Mouse (Mus musculus): Measurements from ENCODE around the gene Rnf222. TPM values are rescaled to one million over a fixed set of nuclear protein-coding genes. Genes with fewer than 3 reads are reported as not detected.
A peak's percentile ranks its signal among the peaks of the same experiment; 100 is the strongest.
"Not testable (repeated sequence)": the region's sequence is repeated elsewhere in the genome, so short reads cannot be mapped to it uniquely, and the experiment has no call there.

Gene Rnf222
- total RNA-seq, 2 experiments from 2014 or later: not detected

- no peak for ATAC-seq (replicated peaks; ENCODE audit: low FRiP score, poor library complexity, severe bottlenecking)
These were observed 17.5 kb downstream of the Rnf222 start for GRCm38 (mm10) chr11:68905665-68906460.

DNA sequence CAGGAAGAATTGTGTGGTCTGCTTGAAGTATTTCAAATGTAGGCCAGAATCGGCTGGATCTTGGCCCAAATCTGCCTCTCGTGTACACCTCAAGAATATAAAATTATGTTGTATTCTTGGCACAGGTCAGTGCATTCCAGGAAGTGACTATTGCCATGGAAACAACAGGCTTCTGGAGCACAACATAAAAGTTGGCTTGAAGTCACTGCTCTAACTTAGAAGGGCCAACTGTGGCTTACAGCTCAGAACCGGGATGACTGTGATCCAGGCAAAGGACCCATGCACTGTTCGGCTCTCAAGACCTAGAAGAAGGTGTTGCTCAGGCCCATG is 18.1 kb downstream of the Rnf222 start:
- ATAC-seq (replicated peaks; ENCODE audit: low FRiP score, poor library complexity, severe bottlenecking): no peak

DNA sequence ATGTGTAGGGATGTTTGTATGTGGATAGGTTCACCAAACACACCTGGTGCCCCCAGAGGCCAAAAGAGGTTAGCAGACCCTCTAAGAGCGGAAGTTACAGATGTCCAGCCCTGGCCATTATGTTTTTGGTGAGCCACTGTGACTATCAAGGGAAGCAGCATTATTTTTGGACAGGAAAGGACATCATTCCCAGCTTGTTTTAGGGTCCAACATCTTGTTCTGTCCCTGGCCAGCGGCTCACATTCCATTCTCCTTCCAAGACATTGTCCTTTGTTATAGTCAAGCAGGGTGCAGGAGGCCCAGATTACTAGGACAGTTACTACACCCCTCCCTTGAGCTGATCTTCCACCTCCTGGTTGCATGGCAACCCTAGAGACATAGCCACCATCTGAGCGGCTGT is 18.9 kb downstream of the Rnf222 start:
- ATAC-seq (replicated peaks; ENCODE audit: low FRiP score, poor library complexity, severe bottlenecking): no peak

GRCm38 (mm10) chr11:68908846-68909503 is 20.6 kb downstream of the Rnf222 start:
- ATAC-seq (replicated peaks; ENCODE audit: low FRiP score, poor library complexity, severe bottlenecking): no peak

- ATAC-seq (replicated peaks; ENCODE audit: low FRiP score, poor library complexity, severe bottlenecking): no peak
These were observed 23.3 kb downstream of the Rnf222 start for GRCm38 (mm10) chr11:68911531-68912177.

DNA sequence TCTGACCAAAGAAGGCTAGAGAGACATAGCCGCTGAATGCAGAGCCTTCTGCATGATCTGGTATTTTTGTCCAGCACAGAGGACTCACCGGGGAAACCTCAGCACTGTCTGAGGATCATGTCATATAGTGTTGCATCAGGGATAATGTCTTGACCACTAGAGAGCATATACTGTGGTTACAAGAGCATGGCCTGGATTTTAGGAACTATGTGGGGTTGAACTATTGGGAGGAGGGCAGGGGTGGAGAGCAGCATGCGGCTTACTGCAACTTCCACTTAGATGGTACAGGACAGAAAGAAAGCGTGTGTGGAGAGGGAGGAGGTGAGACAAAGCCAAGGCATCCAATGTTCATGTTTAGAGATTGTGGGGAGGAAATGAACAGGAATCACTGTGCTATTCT is 26.2 kb downstream of the Rnf222 start:
- no peak for ATAC-seq (replicated peaks; ENCODE audit: low FRiP score, poor library complexity, severe bottlenecking)

- ATAC-seq (replicated peaks; ENCODE audit: low FRiP score, poor library complexity, severe bottlenecking): no peak
These were observed 34.8 kb downstream of the Rnf222 start for GRCm38 (mm10) chr11:68923191-68923590.

DNA sequence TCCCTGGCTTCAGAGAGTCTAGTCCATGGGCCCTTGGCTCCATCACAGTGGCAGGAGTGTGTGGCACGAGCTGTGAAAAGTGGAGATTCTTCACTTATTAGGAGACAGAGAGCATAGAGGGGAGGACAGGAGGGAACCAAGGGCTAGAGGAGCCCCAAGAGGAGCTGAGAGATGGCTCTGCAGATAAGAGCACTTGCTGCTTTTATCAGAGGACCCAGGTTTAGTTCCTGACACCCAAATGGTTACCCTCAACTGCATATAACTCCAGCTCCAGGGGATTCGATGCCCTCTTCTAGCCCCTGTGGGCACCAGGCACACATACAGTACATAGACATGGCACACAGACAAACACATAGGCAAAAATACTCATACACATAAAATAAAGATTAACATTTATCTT is 36.4 kb downstream of the Rnf222 start:
- no peak for ATAC-seq (replicated peaks; ENCODE audit: low FRiP score, poor library complexity, severe bottlenecking)

- ATAC-seq (replicated peaks; ENCODE audit: low FRiP score, poor library complexity, severe bottlenecking): no peak
These were observed 38.6 kb downstream of the Rnf222 start, which contains the start of gene Odf4 for GRCm38 (mm10) chr11:68926981-68927380. Gene Odf4 (minus strand): TSS chr11:68927081.

GRCm38 (mm10) chr11:68929947-68930346 is 41.6 kb downstream of the Rnf222 start:
- ATAC-seq (replicated peaks; ENCODE audit: low FRiP score, poor library complexity, severe bottlenecking): no peak

DNA sequence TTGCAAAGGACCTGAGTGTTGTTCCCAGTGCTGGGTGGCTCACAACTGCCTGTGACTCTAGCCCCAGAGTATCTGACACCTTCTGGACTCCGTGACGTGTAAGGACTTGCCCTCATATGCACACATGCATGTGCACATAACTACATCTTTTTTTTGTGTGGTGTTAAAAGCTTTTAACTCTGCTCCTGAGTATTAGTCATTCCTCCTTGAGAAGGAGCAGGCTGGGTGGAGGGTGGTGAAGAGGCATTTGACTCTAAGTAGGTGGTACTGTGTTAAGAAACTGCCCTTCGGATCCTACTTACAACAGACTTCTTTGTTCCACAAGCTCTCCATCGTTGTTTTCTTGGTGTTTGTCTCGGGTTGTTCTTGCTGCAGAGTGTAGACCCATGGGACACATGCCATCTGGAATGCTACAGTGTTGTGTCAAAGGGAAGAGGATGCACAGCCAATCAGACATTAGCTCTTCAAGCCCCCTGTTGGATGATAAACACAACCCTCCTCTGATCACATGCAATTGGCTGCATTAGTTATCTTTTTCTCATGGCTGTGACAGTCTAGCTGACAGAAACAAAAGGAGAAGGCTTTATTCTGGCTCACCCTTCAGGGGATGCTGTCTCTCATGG is 45.6 kb downstream of the Rnf222 start:
- ATAC-seq (replicated peaks; ENCODE audit: low FRiP score, poor library complexity, severe bottlenecking): no peak

GRCm38 (mm10) chr11:68936951-68937350 is 48.6 kb downstream of the Rnf222 start:
- not testable (repeated sequence) for ATAC-seq (replicated peaks; ENCODE audit: low FRiP score, poor library complexity, severe bottlenecking)

GRCm38 (mm10) chr11:68939451-68940304 is 51.3 kb downstream of the Rnf222 start:
- peak; percentile 96 for ATAC-seq (replicated peaks; ENCODE audit: low FRiP score, poor library complexity, severe bottlenecking)

GRCm38 (mm10) chr11:68940516-68940915 is 52.2 kb downstream of the Rnf222 start:
- ATAC-seq (replicated peaks; ENCODE audit: low FRiP score, poor library complexity, severe bottlenecking): no peak

- no peak for ATAC-seq (replicated peaks; ENCODE audit: low FRiP score, poor library complexity, severe bottlenecking)
These were observed 54.4 kb downstream of the Rnf222 start for GRCm38 (mm10) chr11:68942731-68943130.

- ATAC-seq (replicated peaks; ENCODE audit: low FRiP score, poor library complexity, severe bottlenecking): no peak
These were observed 56.9 kb downstream of the Rnf222 start for GRCm38 (mm10) chr11:68945245-68945644.
